Mouse (Mus musculus): Measurements from ENCODE around the gene Crlf1. TPM values are rescaled to one million over a fixed set of nuclear protein-coding genes. Genes with fewer than 3 reads are reported as not detected.

Crlf1 gene
- polyA plus RNA-seq, 1 experiment: 6.1 TPM

- Histone ChIP-seq H3K36me3 (ENCODE audit: control insufficient read depth, insufficient read depth, low read length, poor library complexity, severe bottlenecking) (peaks cover 28% of the 10 kb centered on the region), H3K9ac (ENCODE audit: low read depth, poor library complexity, severe bottlenecking) (no peak overlapping the region), H3K9me3 (replicated peaks; ENCODE audit: control insufficient read depth, insufficient read depth, low read length, poor library complexity, severe bottlenecking) (no peaks in the 10 kb centered on the region), H3K27me3 (ENCODE audit: control insufficient read depth, insufficient read depth, low read length, poor library complexity, severe bottlenecking) (no peaks in the 10 kb centered on the region), H3K4me3 (ENCODE audit: low read depth, low read length) (no peak overlapping the region), H3K27ac (ENCODE audit: insufficient read depth, low read length) (no peak overlapping the region), H3K4me1 (ENCODE audit: control insufficient read depth, insufficient read depth, low read length) (no peaks in the 10 kb centered on the region)
- TF ChIP-seq CTCF (IDR thresholded peaks at IDR 0.05; ENCODE audit: low read depth, low read length) (no peak), EP300 (IDR thresholded peaks at IDR 0.05; ENCODE audit: insufficient read depth, low read depth, low read length) (no peak), POLR2A (IDR thresholded peaks at IDR 0.05; ENCODE audit: insufficient read depth, low read length) (no peak)
Measured at GRCm38 (mm10) chr8:70535221-70535620, 42.3 kb downstream of the Crlf1 start.

- Histone ChIP-seq H3K27me3 (ENCODE audit: control insufficient read depth, insufficient read depth, low read length, poor library complexity, severe bottlenecking) (no peaks in the 10 kb centered on the region), H3K36me3 (ENCODE audit: control insufficient read depth, insufficient read depth, low read length, poor library complexity, severe bottlenecking) (peaks cover 25% of the 10 kb centered on the region), H3K9ac (ENCODE audit: low read depth, poor library complexity, severe bottlenecking) (no peak overlapping the region)
Measured at GRCm38 (mm10) chr8:70535701-70536100, 42.7 kb downstream of the Crlf1 start.

GRCm38 (mm10) chr8:70538024-70538579, 45.1 kb downstream of the Crlf1 start:
- H3K27ac ChIP-seq (ENCODE audit: insufficient read depth, low read length): peak overlapping the region; percentile 70
- no peaks in the 10 kb centered on the region for H3K4me1 ChIP-seq (ENCODE audit: control insufficient read depth, insufficient read depth, low read length)
- H3K27me3 ChIP-seq (ENCODE audit: control insufficient read depth, insufficient read depth, low read length, poor library complexity, severe bottlenecking): no peaks in the 10 kb centered on the region
- no peak for TF ChIP-seq CTCF (IDR thresholded peaks at IDR 0.05; ENCODE audit: low read depth, low read length)
- no peak for TF ChIP-seq POLR2A (IDR thresholded peaks at IDR 0.05; ENCODE audit: insufficient read depth, low read length)
- TF ChIP-seq EP300 (IDR thresholded peaks at IDR 0.05; ENCODE audit: insufficient read depth, low read depth, low read length): no peak
- H3K4me3 ChIP-seq (ENCODE audit: low read depth, low read length): peak overlapping the region; percentile 65
- peaks cover 5% of the 10 kb centered on the region; the same call in 1 of the 2 replicates for H3K36me3 ChIP-seq (ENCODE audit: control insufficient read depth, insufficient read depth, low read length, poor library complexity, severe bottlenecking)
- H3K9ac ChIP-seq (ENCODE audit: low read depth, poor library complexity, severe bottlenecking): peak overlapping the region; percentile 82
- H3K9me3 ChIP-seq (replicated peaks; ENCODE audit: control insufficient read depth, insufficient read depth, low read length, poor library complexity, severe bottlenecking): no peaks in the 10 kb centered on the region

More at GRCm38 (mm10) chr8:70535701-70536100, 42.7 kb downstream of the Crlf1 start:
- Histone ChIP-seq H3K27ac (ENCODE audit: insufficient read depth, low read length) (no peak overlapping the region), H3K4me1 (ENCODE audit: control insufficient read depth, insufficient read depth, low read length) (no peaks in the 10 kb centered on the region), H3K9me3 (replicated peaks; ENCODE audit: control insufficient read depth, insufficient read depth, low read length, poor library complexity, severe bottlenecking) (no peaks in the 10 kb centered on the region), H3K4me3 (ENCODE audit: low read depth, low read length) (no peak overlapping the region)
- no peak for TF ChIP-seq EP300 (IDR thresholded peaks at IDR 0.05; ENCODE audit: insufficient read depth, low read depth, low read length)
- no peak for TF ChIP-seq POLR2A (IDR thresholded peaks at IDR 0.05; ENCODE audit: insufficient read depth, low read length)
- no peak for TF ChIP-seq CTCF (IDR thresholded peaks at IDR 0.05; ENCODE audit: low read depth, low read length)

- H3K27ac ChIP-seq (ENCODE audit: insufficient read depth, low read length): peak overlapping the region; percentile 71
- TF ChIP-seq POLR2A (IDR thresholded peaks at IDR 0.05; ENCODE audit: insufficient read depth, low read length) (no peak), CTCF (IDR thresholded peaks at IDR 0.05; ENCODE audit: low read depth, low read length) (no peak), EP300 (IDR thresholded peaks at IDR 0.05; ENCODE audit: insufficient read depth, low read depth, low read length) (no peak)
- no peaks in the 10 kb centered on the region for H3K9me3 ChIP-seq (replicated peaks; ENCODE audit: control insufficient read depth, insufficient read depth, low read length, poor library complexity, severe bottlenecking)
- H3K4me3 ChIP-seq (ENCODE audit: low read depth, low read length): peak overlapping the region; percentile 72
- H3K27me3 ChIP-seq (ENCODE audit: control insufficient read depth, insufficient read depth, low read length, poor library complexity, severe bottlenecking): no peaks in the 10 kb centered on the region
- peak overlapping the region; percentile 82 for H3K9ac ChIP-seq (ENCODE audit: low read depth, poor library complexity, severe bottlenecking)
- H3K36me3 ChIP-seq (ENCODE audit: control insufficient read depth, insufficient read depth, low read length, poor library complexity, severe bottlenecking): peaks cover 5% of the 10 kb centered on the region; the same call in 1 of the 2 replicates
- no peaks in the 10 kb centered on the region for H3K4me1 ChIP-seq (ENCODE audit: control insufficient read depth, insufficient read depth, low read length)
Measured at GRCm38 (mm10) chr8:70538633-70539076, 45.7 kb downstream of the Crlf1 start.

- H3K4me3 ChIP-seq (ENCODE audit: low read depth, low read length): peak within 1 kb of the TSS; percentile 82
- TF ChIP-seq EP300 (IDR thresholded peaks at IDR 0.05; ENCODE audit: insufficient read depth, low read depth, low read length) (no peak), CTCF (IDR thresholded peaks at IDR 0.05; ENCODE audit: low read depth, low read length) (no peak), POLR2A (IDR thresholded peaks at IDR 0.05; ENCODE audit: insufficient read depth, low read length) (peak; percentile 75)
- no peaks in the 10 kb centered on the region; the same call in 1 of the 2 replicates for H3K36me3 ChIP-seq (ENCODE audit: control insufficient read depth, insufficient read depth, low read length, poor library complexity, severe bottlenecking)
- no peaks in the 10 kb centered on the region for H3K27me3 ChIP-seq (ENCODE audit: control insufficient read depth, insufficient read depth, low read length, poor library complexity, severe bottlenecking)
- peak within 1 kb of the TSS; percentile 71 for H3K27ac ChIP-seq (ENCODE audit: insufficient read depth, low read length)
- peak within 1 kb of the TSS; percentile 82 for H3K9ac ChIP-seq (ENCODE audit: low read depth, poor library complexity, severe bottlenecking)
- no peaks in the 10 kb centered on the region for H3K9me3 ChIP-seq (replicated peaks; ENCODE audit: control insufficient read depth, insufficient read depth, low read length, poor library complexity, severe bottlenecking)
- no peaks in the 10 kb centered on the region for H3K4me1 ChIP-seq (ENCODE audit: control insufficient read depth, insufficient read depth, low read length)
Measured at GRCm38 (mm10) chr8:70539077-70539813, 46.3 kb downstream of the Crlf1 start, which contains the start of gene Ell. Gene Ell, plus strand, starts transcription at chr8:70539457.

Measured in ES-Bruce4 (cell line).